Mouse (Mus musculus): ENCODE data around the gene Gbx2.
A peak's percentile ranks its signal among the peaks of the same experiment; 100 is the strongest.

The Gbx2 gene

GRCm38 (mm10) chr1:89931120-89931519 lies at the start of gene Gbx2:
TSS of gene Gbx2 (minus strand) at chr1:89931179.
- DNase-seq (ENCODE audit: extremely low read depth, insufficient read length, low spot score): no peak

DNA sequence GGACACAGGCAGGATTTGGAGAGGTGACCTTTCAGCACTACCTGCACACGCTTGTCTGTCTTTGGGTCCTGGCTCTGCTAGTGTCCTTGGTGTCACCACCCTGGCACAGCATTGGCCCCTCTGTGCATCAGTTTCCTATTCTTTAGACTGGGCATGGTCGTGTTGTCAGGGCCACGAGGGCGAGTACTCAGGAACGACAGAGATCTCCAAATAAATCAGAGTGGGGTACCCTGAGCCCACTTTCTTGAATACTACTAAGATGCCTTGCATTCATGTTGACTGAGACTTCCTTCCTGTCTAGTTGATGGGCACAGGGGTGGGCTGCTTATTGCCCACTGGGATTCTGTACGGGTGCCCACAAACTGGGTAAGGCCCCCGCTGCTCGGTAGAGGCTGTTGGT lies 46.3 kb upstream of the Gbx2 start:
- DNase-seq (ENCODE audit: extremely low read depth, insufficient read length, low spot score): no peak

DNA sequence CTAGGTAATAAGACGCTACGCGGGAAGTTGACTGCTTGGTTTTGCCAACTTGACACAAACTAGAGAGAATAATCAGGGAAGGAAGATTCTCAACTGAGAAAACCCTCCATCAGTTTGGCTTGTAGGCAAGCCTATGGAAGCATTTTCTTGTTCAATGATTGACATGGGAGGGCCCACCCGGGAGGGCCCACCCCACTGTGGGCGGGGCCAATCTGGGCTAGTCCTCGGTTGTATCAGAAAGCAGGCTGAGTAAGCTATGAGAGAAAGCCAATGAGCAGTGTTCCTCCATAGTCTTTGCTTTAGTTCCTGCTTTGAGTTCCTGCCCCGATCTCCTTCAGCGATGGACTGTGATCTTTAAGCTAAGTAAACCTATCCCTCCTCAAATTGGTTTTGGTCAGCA lies 45.4 kb upstream of the Gbx2 start:
- DNase-seq (ENCODE audit: extremely low read depth, insufficient read length, low spot score): peak; percentile 16

- no peak for DNase-seq (ENCODE audit: extremely low read depth, insufficient read length, low spot score)
Observed at GRCm38 (mm10) chr1:89974541-89974940, 43.6 kb upstream of the Gbx2 start.

DNA sequence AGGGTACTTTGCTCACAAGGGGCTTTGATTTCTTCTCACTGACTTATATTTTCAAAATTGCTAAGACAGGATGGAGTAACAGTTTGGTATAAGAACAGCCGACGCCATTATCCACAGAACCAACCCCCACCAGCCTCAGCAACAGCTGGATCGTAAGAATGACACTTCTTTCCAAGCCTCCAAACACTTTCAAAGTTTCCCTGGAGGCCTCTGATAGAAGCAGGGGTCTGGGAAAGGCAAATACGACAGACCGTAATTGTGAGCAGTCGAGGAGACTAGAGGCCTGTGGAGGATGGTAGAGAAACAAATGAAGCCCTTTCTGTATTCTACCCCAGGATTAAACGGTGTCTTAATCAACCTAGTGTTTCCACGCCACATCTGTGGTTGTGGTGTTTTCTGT lies 40.9 kb upstream of the Gbx2 start:
- DNase-seq (ENCODE audit: extremely low read depth, insufficient read length, low spot score): no peak

DNA sequence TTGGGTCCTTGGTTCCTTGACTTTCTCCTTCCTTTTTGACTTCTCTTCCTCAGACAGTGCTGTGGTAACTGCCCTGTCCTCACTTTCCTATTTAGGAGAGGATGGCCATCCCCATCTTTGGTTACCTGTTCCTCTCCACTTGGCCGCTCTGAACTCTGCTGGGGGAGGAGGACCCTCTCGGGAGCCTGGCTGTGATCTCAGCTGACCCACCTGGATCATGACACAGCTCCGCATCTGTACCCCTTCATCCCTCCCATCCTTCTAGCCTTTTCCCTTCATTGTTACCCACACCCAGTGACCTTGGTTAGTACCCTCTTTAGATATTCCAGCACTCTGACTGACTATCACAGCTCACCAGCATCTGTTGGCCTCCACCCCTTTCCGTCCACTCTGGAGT lies 38.7 kb upstream of the Gbx2 start:
- DNase-seq (ENCODE audit: extremely low read depth, insufficient read length, low spot score): no peak

GRCm38 (mm10) chr1:89969072-89969713 lies 38.2 kb upstream of the Gbx2 start:
- DNase-seq (ENCODE audit: extremely low read depth, insufficient read length, low spot score): no peak

GRCm38 (mm10) chr1:89968111-89968851 lies 37.3 kb upstream of the Gbx2 start:
- DNase-seq (ENCODE audit: extremely low read depth, insufficient read length, low spot score): no peak

- no peak for DNase-seq (ENCODE audit: extremely low read depth, insufficient read length, low spot score)
Observed at GRCm38 (mm10) chr1:89967585-89967984, 36.6 kb upstream of the Gbx2 start.

- DNase-seq (ENCODE audit: extremely low read depth, insufficient read length, low spot score): no peak
Observed at GRCm38 (mm10) chr1:89964426-89964825, 33.4 kb upstream of the Gbx2 start.

DNA sequence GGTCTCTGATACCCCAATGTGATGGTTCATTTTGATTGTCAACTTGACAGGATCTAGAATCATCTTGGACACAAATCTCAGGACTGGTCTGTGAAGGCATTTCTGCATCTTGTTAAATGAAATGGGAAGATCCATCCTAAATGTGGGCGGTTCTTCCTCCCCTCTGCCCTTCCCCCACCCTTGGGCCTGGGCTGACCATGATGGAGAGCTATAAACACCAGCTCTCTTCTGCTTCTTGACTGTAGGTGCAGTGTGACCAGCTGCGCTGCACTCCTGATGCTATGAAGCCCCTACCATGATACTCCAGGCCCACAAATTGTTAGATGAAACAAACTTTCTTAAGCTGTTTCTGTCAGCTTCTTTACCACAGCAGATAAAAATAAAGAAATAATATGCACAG lies 32.3 kb upstream of the Gbx2 start:
- DNase-seq (ENCODE audit: extremely low read depth, insufficient read length, low spot score): no peak

- DNase-seq (ENCODE audit: extremely low read depth, insufficient read length, low spot score): no peak
Observed at GRCm38 (mm10) chr1:89962092-89962491, 31.1 kb upstream of the Gbx2 start.

GRCm38 (mm10) chr1:89959393-89959792 lies 28.4 kb upstream of the Gbx2 start:
- no peak for DNase-seq (ENCODE audit: extremely low read depth, insufficient read length, low spot score)

DNA sequence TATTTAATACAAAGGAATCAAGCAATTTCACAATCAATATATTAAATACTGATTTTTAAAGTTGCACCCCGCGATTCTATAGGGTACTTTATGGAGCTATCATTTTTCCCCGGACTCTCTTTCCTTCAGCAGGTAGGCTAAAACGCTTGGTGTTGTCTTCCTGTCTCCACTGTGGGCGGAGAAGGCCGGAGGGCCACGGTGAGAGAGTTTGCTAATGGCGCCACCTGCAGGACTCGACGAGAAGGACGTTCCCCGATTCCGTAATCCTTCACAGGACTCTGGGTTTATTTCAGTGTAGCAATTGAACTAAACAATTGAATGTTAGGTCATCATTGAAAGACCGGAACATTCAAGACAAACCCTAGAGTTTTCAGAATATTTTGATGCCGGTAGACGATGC lies 12.2 kb upstream of the Gbx2 start:
- peak; percentile 57 for DNase-seq (ENCODE audit: extremely low read depth, insufficient read length, low spot score)

DNA sequence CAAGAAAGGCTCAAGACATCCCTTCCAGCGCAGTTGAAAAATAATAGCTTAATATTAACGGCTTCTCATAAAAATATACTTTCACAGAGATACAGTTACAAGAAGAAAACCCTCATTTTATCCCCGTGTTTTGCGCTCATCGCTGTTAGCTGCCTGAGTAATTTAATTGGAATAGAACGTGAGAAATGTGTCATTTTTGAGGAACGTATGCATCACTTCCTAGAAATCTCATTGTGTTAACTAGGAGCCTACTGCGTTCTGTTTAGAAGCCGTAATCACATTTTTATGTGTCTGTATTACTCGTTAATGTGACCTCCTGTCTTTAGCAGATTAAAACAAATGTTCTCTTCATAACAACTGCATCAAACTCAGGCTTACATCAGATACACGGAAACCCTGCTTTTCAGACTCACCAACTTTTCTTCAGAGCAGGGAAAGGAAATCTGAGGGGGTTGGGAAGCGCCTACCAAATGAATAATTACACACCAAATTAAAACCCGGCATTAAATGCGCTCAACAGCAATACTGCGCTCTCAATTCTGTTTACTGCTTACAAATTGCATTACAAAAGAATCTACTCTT lies 11.5 kb upstream of the Gbx2 start:
- no peak for DNase-seq (ENCODE audit: extremely low read depth, insufficient read length, low spot score)

DNA sequence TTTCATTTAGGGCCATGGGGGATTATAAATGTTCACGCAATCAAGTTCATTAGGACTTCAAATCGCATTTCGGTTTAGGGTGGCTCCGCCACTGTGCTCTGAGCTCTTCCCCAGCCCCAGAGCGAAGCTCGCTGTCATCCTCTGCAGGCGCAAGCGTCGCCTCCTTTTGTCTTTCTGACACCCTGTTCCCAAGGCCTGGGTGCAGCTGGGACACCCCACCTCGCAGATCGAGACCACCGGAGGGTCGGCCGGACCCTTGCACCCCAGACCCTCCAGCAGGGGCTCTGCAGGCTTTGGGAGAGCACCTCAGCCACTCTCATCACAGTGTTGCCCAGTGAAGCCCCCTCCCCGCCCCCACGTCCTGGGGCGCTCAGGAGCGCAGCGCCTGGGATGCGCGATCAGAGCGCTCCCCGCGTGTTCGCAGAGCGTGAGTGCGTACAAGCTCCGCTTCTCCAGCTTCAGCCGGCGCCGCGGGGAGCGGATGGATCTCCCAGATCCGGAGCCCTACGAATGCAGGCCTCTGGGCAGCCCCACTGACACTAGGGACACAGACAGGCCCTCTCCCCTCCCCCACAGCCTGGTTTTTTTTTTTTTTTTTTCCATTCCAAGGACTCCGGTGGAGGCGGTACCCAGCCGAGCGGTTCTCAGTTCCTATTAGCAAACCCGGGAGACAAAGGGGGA lies 10.9 kb upstream of the Gbx2 start:
- DNase-seq (ENCODE audit: extremely low read depth, insufficient read length, low spot score): no peak

DNA sequence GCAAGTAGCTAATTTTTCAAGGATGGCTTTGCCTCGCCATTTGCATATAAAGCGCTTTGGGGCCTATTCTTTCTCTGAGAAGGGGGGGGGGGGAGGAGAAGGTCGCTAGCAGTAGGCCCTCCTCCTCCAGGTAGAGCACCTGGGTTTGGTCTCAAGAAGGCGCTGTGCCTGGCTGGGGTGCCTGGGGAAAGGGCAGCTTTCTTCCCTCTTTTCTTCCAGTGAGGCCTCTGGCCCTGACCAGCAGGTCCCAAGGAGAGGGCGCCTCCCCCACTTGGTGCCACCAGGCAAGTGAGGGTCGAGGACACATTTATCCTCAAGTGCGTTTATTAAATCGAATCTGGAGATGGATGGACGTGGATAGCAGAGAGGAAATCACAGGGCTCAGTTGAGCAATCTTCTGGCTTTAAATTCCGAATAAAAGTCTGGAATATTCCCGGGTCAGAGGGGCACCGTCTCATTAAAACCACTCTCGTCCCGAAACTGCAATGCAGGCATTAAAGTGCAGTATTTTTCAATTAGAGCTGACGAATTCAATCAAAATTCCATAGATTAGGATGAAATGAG lies 10.1 kb upstream of the Gbx2 start:
- no peak for DNase-seq (ENCODE audit: extremely low read depth, insufficient read length, low spot score)

DNA sequence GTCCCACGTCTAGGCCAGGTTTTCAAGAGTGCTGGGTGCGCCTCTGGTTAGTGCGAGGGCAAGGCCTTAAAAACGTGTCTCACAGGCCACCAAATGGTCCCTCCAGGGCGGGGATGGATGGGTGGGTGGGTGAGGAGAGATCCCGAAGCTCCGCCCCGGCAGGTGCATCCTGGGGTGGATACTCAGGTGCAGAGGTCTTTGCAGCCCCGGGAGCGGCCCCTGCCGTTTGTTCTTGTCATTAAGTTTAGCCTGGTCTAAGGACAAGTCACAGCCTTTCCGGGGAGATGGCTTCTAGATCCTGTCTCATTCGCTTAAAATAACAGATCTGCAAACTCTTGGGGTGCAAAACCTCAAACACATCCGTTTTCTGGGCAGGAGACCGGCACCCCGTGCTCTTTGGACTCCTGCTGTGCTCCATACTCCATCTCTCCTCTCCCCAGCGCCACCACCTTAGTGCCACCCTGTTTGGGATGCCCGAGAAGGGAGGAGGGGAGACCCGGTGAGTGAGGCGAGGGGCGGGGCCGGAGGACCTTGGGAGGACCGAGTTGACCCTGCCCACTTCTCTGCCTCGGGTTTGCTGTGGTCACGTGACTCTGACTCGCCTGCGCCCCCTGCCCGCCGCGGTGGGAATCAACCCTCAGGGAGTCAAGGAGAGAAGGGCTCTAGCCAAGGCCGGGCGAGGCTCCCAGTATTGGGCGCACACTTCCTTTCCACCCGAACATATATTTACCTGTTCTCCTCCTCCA lies 9.2 kb upstream of the Gbx2 start:
- peak; percentile 65 for DNase-seq (ENCODE audit: extremely low read depth, insufficient read length, low spot score)

DNA sequence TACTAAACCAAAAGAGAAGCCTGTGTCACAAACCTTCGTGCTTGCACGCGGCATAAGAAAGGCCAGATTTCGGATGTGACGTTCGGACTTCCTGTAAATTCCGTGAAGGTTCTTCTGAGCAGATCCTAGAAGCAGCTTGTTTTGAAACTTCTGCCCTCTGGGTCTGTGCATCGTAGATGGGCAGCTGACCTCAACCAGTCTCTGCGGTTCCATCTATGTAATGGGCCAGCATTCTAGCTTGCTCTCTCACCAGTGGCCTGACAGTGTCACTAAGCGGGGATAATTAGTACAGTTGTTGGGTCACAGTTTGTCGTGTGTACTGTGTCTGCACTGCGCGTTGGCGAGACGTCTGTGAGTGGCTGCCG lies 8.6 kb upstream of the Gbx2 start:
- DNase-seq (ENCODE audit: extremely low read depth, insufficient read length, low spot score): no peak

DNA sequence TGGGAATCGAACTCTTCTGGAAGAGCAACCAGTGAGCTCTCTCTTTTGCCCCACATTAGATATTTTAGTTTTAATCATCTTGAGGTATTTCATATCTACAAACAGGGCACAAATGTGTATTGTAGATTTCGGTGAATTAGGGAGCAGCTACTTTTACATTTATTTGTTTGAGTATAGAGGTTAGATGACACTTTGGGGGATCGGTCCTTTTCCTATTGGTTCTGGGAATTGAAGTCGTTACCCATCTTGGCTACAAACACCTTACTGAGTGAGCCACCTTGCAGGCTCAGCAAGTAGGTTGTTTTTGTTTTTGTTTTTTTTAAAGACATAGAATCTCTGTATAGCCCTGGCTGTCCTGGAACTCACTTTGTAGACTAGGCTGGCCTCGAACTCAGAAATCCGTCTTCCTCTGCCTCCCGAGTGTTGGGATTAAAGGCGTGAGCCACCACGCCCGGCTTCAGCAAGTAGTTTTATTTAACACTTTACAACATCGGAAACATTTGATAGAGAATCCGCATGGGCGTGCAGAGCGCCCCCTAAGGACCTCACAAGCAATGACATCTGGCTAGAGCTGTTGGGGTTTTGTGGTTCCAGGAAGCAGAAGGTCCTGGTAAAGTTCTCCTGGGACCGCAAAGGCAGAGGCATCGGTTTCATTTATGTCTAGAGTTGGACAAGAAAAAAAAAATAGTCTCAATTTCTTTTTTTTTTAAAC lies 8.1 kb upstream of the Gbx2 start:
- no peak for DNase-seq (ENCODE audit: extremely low read depth, insufficient read length, low spot score)

Measured in 3134 (cell line).